Mouse (Mus musculus) lung, postnatal 4 days (tissue): ENCODE measurements around the gene Dek.

Experiments used
- DNase-seq, 2 experiments: peaks; one replicate each; pipeline ENCODE4 v3.0.0; 2021

The Dek gene

GRCm38 (mm10) chr13:47105711-47106579, at the start of gene Dek:
Dek (minus strand) TSS chr13:47106201.
- peak; percentile 90 to 93 for DNase-seq

DNA sequence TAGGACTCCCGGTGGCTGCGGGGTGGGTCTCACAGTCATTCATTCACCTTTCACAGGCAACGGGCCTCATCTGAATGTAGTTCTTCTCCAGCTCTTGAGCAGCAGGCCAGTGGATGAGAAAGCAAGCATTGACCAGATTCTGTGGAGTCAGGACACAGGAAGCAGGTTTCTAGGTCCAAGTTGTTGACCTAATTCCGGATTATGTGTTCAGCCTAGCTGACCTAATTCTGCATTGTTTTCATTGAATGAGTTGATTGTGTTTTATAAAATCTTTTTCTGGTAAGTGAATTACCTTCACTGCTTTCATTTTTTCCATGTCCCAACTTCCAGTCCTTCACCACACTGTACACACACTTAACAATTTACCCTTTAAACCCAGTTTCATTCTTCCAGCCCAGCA, 48.9 kb upstream of the Dek start:
- no peak for DNase-seq

- DNase-seq: no peak
Measured at GRCm38 (mm10) chr13:47153206-47153605, 47.2 kb upstream of the Dek start.

GRCm38 (mm10) chr13:47152390-47152789, 46.4 kb upstream of the Dek start:
- DNase-seq: peak in 1 of 2 experiments; percentile 49

- DNase-seq: peak; percentile 43 to 81
Measured at GRCm38 (mm10) chr13:47151060-47151459, 45.1 kb upstream of the Dek start.

- DNase-seq: no peak
Measured at GRCm38 (mm10) chr13:47149993-47150392, 44.0 kb upstream of the Dek start.

DNA sequence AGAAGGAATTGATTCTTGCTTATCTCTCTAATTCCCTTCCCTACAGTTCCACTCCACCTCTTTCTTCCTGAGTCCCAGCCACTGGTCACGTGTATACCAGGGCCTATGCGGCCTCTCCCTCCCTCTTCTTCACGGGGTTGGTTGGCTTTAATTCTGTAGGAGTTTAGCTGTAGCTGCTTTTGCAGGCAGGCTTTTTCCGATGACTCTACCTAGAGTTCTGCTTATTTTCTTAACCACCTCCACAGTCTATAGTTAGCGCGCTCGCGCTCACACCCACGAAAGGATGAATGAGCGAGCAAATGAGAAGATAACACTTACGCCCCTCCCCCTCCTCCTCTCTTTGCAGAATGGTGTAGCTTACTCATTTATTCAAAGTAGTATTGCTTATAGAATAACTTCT, 42.6 kb upstream of the Dek start:
- DNase-seq: no peak

DNA sequence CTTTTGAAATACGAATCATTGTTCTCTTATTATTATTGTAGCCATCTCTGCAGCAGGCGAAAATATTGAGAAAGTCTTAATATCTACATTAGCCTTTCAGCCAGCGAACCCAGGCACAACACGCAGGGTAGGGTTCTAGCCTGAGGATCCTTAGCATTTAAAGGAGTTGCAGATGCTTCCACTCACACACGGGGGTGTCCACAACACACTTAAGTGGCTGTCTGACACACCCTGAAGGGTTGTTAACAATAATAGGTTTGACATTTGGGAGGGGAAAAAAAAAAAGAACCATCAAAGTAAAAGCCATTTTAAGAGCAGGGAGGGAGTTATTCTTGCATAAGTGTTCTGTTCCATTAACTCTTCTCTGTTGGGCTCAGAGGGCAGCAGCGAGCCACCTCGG, 40.4 kb upstream of the Dek start:
- no peak for DNase-seq

GRCm38 (mm10) chr13:47145939-47146338, 39.9 kb upstream of the Dek start:
- DNase-seq: no peak

DNA sequence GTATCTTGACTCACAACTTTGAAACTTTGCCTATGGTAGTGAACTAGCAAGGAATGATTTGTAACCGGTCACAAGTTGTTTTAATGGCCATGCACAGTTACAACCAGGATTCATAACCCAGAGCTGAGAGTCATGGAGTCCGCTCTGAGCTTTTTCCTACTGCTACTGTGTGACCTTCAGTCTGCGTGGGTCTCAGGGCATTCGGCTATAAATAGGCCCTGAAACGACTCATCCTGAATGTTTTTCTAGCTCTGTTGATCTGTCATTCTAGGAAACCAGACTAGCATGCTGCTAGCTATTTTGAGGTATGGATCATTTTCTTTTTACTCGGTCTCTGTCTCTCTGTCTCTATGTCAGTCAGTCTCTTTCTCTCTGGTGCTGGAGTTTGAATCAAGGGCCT, 36.8 kb upstream of the Dek start:
- DNase-seq: no peak

DNA sequence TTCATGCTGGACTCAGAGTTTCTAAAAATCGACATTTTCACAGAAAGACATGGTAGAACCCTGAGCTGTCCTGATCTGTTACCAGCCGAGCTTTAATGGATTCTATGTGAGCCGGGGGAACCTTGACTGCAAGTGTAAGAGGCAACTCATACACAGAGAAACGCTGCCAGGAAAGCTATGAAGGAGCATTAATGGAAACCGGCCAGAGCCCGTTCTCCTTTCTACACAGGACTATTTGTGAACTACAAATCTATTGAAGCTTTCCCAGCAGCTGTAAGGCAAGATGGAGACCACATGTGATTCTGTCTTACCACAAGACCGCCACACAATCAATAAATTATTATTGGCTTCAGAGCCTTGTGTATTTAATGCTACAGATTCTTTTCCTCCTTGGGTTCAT, 29.7 kb upstream of the Dek start:
- no peak for DNase-seq

- no peak for DNase-seq
Measured at GRCm38 (mm10) chr13:47134836-47135235, 28.8 kb upstream of the Dek start.

DNA sequence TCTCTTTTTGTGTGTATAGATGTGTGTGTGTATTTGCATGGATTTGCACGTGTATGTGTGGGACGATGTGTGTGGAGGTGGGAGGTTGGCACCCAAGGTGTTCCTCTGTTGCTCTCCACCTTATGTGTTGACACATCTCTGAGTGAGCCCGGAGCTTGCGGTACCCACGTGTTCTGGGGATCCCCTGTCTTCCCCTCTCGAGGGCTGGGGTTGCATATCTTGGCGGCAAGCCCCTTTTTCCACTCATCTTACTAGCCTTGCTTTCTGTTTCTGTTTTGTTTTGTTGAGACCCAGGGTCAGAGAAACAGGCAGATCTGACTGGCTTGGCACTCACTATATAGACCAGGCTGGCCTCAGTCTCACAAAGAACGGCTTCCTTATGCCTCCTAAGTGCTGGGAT, 27.1 kb upstream of the Dek start:
- DNase-seq: no peak

DNA sequence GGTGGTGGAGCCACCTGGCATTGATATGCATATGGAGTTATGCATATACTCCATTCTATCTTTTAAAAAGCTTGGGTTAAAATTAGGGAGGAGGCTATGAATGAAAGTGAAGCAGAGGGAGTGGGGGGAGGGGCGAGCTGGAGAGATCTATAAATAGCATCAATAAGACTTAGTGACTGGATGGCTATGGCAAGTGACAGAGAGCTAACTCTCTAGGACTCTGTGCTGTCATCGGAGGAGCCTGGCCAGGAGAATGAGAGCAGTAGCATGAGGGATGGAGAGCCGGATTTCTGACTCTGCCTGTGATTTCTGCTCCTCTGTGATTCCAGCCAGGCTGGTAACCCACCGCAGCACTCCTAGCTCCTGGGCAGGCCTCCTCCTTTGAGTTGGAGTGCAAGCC, 23.1 kb upstream of the Dek start:
- DNase-seq: no peak

- DNase-seq: no peak
Measured at GRCm38 (mm10) chr13:47125595-47125994, 19.6 kb upstream of the Dek start.

DNA sequence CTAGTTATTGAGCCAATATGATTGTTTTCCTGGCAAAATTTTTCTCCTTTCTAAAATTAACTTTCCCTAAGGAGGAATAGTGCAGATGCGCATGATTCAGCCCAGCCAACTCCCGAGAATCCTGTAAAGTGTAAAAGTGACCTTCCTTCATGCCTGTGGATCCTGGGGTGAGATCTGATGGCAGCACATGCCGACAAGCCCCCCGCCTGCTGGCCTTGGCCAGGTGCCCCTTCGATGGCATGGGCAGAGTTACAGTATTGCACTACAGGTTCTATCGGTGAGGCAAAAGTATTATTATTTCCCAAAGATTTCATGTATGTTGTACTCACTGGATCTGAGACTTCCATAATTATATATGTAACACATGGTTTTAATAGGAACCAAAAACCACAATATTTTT, 19.0 kb upstream of the Dek start:
- DNase-seq: no peak

- DNase-seq: no peak
Measured at GRCm38 (mm10) chr13:47124449-47124848, 18.4 kb upstream of the Dek start.

- peak; percentile 57 to 62 for DNase-seq
Measured at GRCm38 (mm10) chr13:47122537-47123430, 16.8 kb upstream of the Dek start, which contains the start of gene Rnf144b. Rnf144b (plus strand) TSS chr13:47122656.

- peak in 1 of 2 experiments; percentile 18 for DNase-seq
Measured at GRCm38 (mm10) chr13:47121333-47121889, 15.4 kb upstream of the Dek start.

GRCm38 (mm10) chr13:47116000-47116399, 10.0 kb upstream of the Dek start:
- no peak for DNase-seq

DNA sequence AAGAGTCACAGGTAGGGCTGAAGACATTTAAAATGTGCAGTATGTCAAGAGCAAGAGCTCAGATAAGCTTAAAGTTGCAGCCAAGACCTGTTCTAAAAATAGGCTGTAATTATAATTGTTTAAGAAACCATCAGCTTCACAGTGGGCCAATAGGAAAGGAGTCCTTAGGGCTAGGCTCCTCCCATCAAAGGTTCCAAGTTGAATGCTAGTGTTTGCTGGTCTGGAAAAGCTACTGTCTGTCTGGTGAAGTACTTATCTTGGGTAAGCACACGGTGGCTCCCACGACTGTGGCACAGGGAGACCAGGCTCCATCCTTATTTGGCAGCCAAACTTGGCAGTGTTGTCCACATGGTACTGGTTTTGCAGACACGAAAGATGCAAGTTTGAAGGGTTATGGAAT, 6.9 kb upstream of the Dek start:
- DNase-seq: no peak

GRCm38 (mm10) chr13:47112056-47112455, 6.1 kb upstream of the Dek start:
- no peak for DNase-seq

DNA sequence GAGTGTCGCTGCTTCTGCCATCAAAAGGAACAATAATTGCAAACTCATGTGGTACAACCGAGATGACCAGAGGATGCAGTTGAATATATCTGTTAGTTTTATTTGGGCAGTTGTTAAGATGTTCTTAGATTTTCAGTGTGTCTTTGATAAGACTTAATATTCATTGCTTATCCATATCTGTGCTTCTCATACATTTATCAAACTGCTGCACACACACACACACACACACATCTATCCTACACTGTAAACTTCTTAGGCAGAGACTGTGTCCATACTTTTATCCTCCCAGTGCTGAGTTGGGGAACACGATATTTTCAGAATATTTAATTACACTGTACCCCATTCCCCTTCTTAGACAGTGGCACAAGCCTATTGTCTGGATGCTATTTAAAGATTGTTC, 5.2 kb upstream of the Dek start:
- DNase-seq: no peak

- DNase-seq: no peak
Measured at GRCm38 (mm10) chr13:47109239-47109638, 3.2 kb upstream of the Dek start.
